Mouse (Mus musculus) neutrophil, adult 5-6 weeks (primary cell): ENCODE measurements around the gene Ptbp2. TPM values are rescaled to one million over a fixed set of nuclear protein-coding genes. Genes with fewer than 3 reads are reported as not detected.
A peak's percentile ranks its signal among the peaks of the same experiment; 100 is the strongest.

ENCODE experiments used
- ATAC-seq: fragments of 151-379, 151-347 bp; 2 replicates; pipeline ENCODE4 v1.8.0; 2017; ENCODE audit warnings: mild to moderate bottlenecking, moderate TSS enrichment; ENCODE audit not compliant: insufficient number of reproducible peaks, poor library complexity, low FRiP score, severe bottlenecking; ENCODE audit errors: extremely low read depth
- total RNA-seq: library from RNA; stranded (forward); fragments of 200-1000 nt; gene quantifications from 2 replicates; pipeline ENCODE4 v1.2.3, GENCODE M21; 2017

Gene Ptbp2
- total RNA-seq, result 76.5 and 77.3 TPM in 2 replicates

- no peak for ATAC-seq
These were observed at the start of gene Ptbp2 for GRCm38 (mm10) chr3:119784366-119784765. Gene Ptbp2 (minus strand): TSS chr3:119784466.

- no peak for ATAC-seq
These were observed 30.4 kb upstream of the Ptbp2 start for GRCm38 (mm10) chr3:119814678-119815077.

GRCm38 (mm10) chr3:119806123-119806522 is 21.9 kb upstream of the Ptbp2 start:
- peak; percentile 19; the same call in 1 of the 2 replicates for ATAC-seq

GRCm38 (mm10) chr3:119794677-119795365 is 10.6 kb upstream of the Ptbp2 start:
- ATAC-seq, result no peak

- ATAC-seq, result peak; percentile 72
These were observed 1.1 kb downstream of the Ptbp2 start for GRCm38 (mm10) chr3:119782946-119783701.

- ATAC-seq, result peak; percentile 8; the same call in 1 of the 2 replicates
These were observed 2.0 kb downstream of the Ptbp2 start for GRCm38 (mm10) chr3:119782022-119782945.

GRCm38 (mm10) chr3:119780876-119781275 is 3.4 kb downstream of the Ptbp2 start:
- no peak for ATAC-seq

- ATAC-seq, result no peak
These were observed 5.0 kb downstream of the Ptbp2 start for GRCm38 (mm10) chr3:119779261-119779660.

- ATAC-seq, result no peak
These were observed 5.8 kb downstream of the Ptbp2 start for GRCm38 (mm10) chr3:119778431-119778830.

GRCm38 (mm10) chr3:119776129-119776528 is 8.1 kb downstream of the Ptbp2 start:
- no peak for ATAC-seq

- ATAC-seq, result no peak
These were observed 11.5 kb downstream of the Ptbp2 start for GRCm38 (mm10) chr3:119772789-119773188.

GRCm38 (mm10) chr3:119763772-119764171 is 20.5 kb downstream of the Ptbp2 start:
- no peak for ATAC-seq

GRCm38 (mm10) chr3:119761732-119762131 is 22.5 kb downstream of the Ptbp2 start:
- no peak for ATAC-seq

GRCm38 (mm10) chr3:119753791-119754190 is 30.5 kb downstream of the Ptbp2 start:
- no peak for ATAC-seq

GRCm38 (mm10) chr3:119749551-119750249 is 34.6 kb downstream of the Ptbp2 start:
- ATAC-seq, result no peak

- ATAC-seq, result no peak
These were observed 35.1 kb downstream of the Ptbp2 start for GRCm38 (mm10) chr3:119749140-119749539.

- no peak for ATAC-seq
These were observed 37.6 kb downstream of the Ptbp2 start for GRCm38 (mm10) chr3:119746656-119747055.

- no peak for ATAC-seq
These were observed 38.5 kb downstream of the Ptbp2 start for GRCm38 (mm10) chr3:119745801-119746200.

- ATAC-seq, result no peak
These were observed 54.4 kb downstream of the Ptbp2 start for GRCm38 (mm10) chr3:119729863-119730262.
